Mouse (Mus musculus) natural killer cell, adult 2 months (primary cell): Measurements from ENCODE around the gene Gigyf1.

ENCODE experiments used
- DNase-seq, 2 experiments: peaks; one replicate each; pipeline ENCODE4 v3.0.0; 2022; ENCODE audit warnings: low spot score in 2 of 2

Gene Gigyf1

GRCm38 (mm10) chr5:137570691-137571586, 52.6 kb downstream of the Gigyf1 start:
- DNase-seq, result no peak

- DNase-seq, result no peak
These were observed 56.1 kb downstream of the Gigyf1 start for GRCm38 (mm10) chr5:137574470-137574901.
